Mouse (Mus musculus) bone marrow, adult 2 months (tissue): ENCODE results near the gene Spryd4. TPM values are rescaled to one million over a fixed set of nuclear protein-coding genes. Genes with fewer than 3 reads are reported as not detected.
A peak's percentile ranks its signal among the peaks of the same experiment; 100 is the strongest.

Experiments
- H3K27ac ChIP-seq: fragments of 200-500 bp; 2 replicates; pipeline ENCODE4 v1.5.1; 2012; ENCODE audit warnings: low read depth, mild to moderate bottlenecking, control low read depth, inconsistent platforms, low read length; ENCODE audit not compliant: control insufficient read depth, poor library complexity, insufficient read depth
- H3K4me1 ChIP-seq: fragments of 200-500 bp; 2 replicates; pipeline ENCODE4 v1.6.1; 2011; ENCODE audit warnings: low read length; ENCODE audit not compliant: control insufficient read depth, insufficient read depth
- H3K4me3 ChIP-seq: fragments of 200-500 bp; replicated peaks from 2 replicates; pipeline ENCODE3; 2011; ENCODE audit warnings: mild to moderate bottlenecking, low read depth, low read length, control low read depth; ENCODE audit not compliant: control insufficient read depth
- CTCF ChIP-seq: fragments of 200-500 bp; IDR thresholded peaks from 2 replicates; pipeline ENCODE4 v1.5.1; 2011; ENCODE audit warnings: low read length, control low read depth; ENCODE audit not compliant: control insufficient read depth, insufficient read depth
- POLR2A ChIP-seq: fragments of 200-500 bp; IDR thresholded peaks from 2 replicates; pipeline ENCODE4 v1.6.1; 2011; ENCODE audit warnings: low read depth, mild to moderate bottlenecking, control low read depth, low read length, borderline replicate concordance; ENCODE audit not compliant: control insufficient read depth
- WGBS: fragments of 180-500 bp; shearing (Covaris S2); methylation state at CpG from one replicate; pipeline ENCODE4 v1.1.7; 2018; 5-methylcytosine and 5-hydroxymethylcytosine counted together
- polyA plus RNA-seq: library from polyadenylated mRNA; stranded (reverse); fragments of >200 nt; gene quantifications from 2 replicates; pipeline ENCODE4 v1.2.4, GENCODE M21; 2011; ENCODE audit warnings: low replicate concordance; ENCODE audit not compliant: missing spikeins, insufficient read depth, insufficient read length

The Spryd4 gene
- polyA plus RNA-seq, 1 experiment: 5.1 TPM

DNA sequence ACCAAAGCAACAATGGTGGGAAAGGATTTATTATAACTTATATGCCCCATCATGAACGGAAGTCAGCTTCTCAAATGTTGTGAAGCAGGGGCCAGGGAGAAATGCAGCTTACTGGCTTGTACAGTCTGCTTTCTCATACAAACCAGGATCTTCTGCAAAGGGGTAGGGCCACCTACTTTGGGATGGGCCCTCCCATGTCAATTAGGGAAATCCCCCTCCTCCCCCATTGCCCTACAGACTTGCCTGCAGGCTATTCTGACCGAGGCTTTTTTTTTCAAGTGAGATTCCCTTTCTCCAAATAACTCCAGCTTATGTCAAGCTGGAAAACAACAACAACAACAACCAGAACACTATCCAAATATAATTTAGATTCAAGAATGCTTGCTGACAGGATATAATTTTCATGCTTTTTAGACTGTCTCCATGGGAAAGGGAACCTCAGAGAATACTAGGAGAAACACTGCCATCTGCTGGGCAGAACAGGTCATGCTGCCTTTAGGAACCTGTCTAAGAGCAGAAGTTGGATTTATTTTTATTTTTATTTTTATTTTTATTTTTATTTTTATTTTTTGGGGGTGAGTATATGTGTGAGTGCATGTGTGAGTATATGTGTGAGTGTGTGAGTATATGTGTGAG, 23.2 kb downstream of the Spryd4 start:
- TF ChIP-seq POLR2A: no peak
- peak; percentile 34 for TF ChIP-seq CTCF
- Histone ChIP-seq H3K4me1 (no peaks in the 10 kb centered on the region; the same call in 1 of the 2 replicates), H3K4me3 (no peak overlapping the region), H3K27ac (no peak overlapping the region)
- WGBS: 52% methylated on average over 2 of the region's 2 CpGs

DNA sequence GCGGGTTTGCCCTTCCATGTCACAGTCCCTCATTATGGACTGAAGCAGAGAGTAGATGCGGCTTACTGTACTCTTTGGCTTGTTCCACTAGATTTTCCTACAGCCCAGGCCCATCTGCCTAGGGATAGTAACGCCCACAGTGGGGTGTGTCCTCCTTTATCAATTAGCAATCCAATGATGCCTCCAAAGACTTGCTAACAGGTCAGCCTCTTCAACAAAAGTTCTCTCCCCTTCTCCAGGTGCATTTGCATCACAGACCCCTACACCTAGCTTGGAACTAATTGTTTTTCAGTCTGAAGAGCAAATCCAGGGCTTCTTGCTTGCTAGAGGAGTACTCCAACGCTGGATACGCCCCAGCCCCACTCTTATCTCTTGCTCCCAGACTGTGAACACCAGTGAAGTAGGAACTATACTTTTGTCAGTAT, 24.4 kb downstream of the Spryd4 start:
- no peak overlapping the region for H3K4me3 ChIP-seq
- 64% methylated on average over 5 of the region's 5 CpGs for WGBS

DNA sequence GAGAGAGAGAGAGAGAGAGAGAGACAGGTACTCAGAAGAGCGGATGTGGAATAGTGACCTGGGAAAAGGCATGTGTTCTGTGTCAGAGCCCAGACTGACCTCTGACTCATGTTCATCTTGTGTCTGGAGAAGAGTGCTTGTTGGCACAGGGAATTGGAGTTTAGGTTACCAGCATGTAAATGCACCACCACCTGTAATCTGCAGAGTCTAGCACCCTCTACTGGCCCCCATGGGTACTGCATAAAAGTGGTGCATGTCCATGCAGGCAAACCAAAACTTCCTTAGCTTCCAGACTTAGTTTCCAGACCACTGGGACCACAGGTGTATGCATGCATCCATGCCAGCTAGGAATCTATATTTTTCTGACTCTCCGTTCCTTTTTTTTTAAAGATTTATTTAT, 25.6 kb downstream of the Spryd4 start:
- TF ChIP-seq POLR2A (no peak), CTCF (peak; percentile 92)
- 63% methylated on average over 2 of the region's 2 CpGs for WGBS
- H3K4me1 ChIP-seq: no peaks in the 10 kb centered on the region; the same call in 1 of the 2 replicates
- no peak overlapping the region for H3K27ac ChIP-seq
- no peak overlapping the region for H3K4me3 ChIP-seq

More for the DNA sequence above, 24.4 kb downstream of the Spryd4 start:
- no peak for TF ChIP-seq POLR2A
- no peak for TF ChIP-seq CTCF
- Histone ChIP-seq H3K4me1 (no peaks in the 10 kb centered on the region; the same call in 1 of the 2 replicates), H3K27ac (no peak overlapping the region)

DNA sequence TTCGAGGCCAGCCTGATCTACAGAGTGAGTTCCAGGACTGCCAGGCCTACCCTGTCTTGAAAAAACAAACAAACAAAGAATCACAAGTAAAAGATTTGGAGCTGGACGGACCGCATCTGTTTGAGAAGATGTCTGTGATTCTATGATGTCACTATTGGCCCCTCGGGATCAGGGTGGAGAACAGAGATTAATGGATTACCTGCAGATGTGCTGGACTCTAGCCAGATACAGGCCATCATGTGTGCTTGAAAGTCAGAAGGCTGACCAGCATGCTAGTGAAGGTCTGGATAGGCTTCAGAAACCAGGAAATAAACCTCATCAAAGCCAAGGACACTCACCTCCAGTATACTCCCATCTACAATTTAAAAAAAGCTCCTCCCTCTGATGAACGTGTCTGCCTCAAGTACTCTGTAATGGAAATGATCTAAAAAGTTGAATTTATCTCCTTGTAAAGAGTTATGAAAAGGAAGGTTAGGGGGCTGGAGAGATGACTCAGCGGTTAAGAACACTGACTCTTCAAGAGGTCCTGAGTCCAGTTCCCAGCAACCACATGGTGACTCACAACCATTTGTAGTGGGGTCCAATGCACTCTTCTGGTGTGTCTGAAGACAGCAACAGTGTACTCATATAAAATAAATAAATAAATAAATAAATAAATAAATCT, 26.2 kb downstream of the Spryd4 start:
- no peak overlapping the region for H3K27ac ChIP-seq
- no peak overlapping the region for H3K4me3 ChIP-seq
- TF ChIP-seq CTCF: no peak
- no peak for TF ChIP-seq POLR2A
- H3K4me1 ChIP-seq: no peaks in the 10 kb centered on the region; the same call in 1 of the 2 replicates
- WGBS: 75% methylated on average over 6 of the region's 6 CpGs

DNA sequence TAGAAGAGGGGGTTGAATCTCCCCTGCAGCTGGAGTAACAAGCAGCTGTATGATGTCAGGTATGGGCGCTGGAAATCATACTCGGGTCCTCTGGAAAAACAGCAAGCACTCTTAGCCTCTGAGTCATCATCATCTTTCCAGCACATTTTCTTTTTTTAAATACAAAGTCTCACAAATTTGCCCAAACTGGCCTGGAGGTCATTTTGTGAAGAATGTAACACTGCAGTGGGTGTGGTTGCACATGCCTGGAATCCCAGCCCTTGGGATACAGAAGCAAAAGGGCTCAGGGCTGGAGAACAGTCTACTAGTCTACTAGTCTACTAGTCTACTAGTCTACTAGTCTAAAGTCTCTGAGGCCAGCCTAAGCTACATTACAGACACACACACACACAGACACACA, 27.3 kb downstream of the Spryd4 start:
- TF ChIP-seq CTCF: no peak
- TF ChIP-seq POLR2A: no peak
- 89% methylated on average over 2 of the region's 2 CpGs for WGBS
- peaks cover 1% of the 10 kb centered on the region for H3K4me1 ChIP-seq
- H3K27ac ChIP-seq: no peak overlapping the region
- H3K4me3 ChIP-seq: no peak overlapping the region

DNA sequence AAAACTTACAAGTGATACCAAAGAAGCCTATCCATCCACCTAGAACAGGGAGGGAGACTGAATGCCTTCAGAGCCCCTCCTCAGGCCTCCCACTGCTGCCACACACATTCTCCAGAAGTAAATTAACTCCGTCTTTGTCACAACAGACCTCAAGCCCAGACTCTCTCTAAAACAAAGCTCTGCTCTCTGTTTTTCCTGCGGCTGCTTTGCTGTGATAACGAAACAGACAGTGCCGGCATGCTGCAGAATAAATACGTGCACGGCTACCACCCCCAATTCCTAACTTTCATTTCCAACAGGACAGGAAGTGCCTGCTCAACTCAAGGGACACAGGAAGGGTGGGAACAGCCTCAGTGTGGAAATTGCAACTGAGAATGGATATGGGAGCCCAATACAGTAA, 31.6 kb downstream of the Spryd4 start, which contains the start of gene Rbms2:
Gene Rbms2, minus strand, starts transcription at position 309 of the 400 bp plus-strand sequence.
- WGBS: 25% methylated on average over 6 of the region's 6 CpGs
- TF ChIP-seq POLR2A (no peak), CTCF (no peak)
- H3K27ac ChIP-seq: no peak within 1 kb of the TSS
- peaks cover 1% of the 10 kb centered on the region; the same call in 1 of the 2 replicates for H3K4me1 ChIP-seq
- peak within 1 kb of the TSS; percentile 20 for H3K4me3 ChIP-seq

DNA sequence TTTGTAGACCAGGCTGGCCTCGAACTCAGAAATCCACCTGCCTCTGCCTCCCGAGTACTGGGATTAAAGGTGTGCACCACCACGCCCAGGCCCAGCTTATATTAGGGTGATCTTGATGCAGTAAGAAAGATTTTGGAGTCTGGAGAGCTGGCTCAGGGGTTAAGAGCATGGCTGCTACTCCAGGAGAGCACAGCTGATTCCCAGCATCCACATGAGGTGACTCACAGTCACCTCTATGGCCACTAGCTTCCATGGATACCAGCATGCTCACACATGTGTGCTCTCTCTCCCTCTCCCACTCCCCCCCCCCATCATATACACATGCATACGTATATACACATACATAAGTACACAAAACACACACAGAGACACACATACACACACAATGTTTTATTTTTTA, 34.3 kb downstream of the Spryd4 start:
- 83% methylated on average over 4 of the region's 4 CpGs for WGBS
- Histone ChIP-seq H3K27ac (no peak overlapping the region), H3K4me1 (peaks cover 1% of the 10 kb centered on the region), H3K4me3 (no peak overlapping the region)
- TF ChIP-seq CTCF: no peak

DNA sequence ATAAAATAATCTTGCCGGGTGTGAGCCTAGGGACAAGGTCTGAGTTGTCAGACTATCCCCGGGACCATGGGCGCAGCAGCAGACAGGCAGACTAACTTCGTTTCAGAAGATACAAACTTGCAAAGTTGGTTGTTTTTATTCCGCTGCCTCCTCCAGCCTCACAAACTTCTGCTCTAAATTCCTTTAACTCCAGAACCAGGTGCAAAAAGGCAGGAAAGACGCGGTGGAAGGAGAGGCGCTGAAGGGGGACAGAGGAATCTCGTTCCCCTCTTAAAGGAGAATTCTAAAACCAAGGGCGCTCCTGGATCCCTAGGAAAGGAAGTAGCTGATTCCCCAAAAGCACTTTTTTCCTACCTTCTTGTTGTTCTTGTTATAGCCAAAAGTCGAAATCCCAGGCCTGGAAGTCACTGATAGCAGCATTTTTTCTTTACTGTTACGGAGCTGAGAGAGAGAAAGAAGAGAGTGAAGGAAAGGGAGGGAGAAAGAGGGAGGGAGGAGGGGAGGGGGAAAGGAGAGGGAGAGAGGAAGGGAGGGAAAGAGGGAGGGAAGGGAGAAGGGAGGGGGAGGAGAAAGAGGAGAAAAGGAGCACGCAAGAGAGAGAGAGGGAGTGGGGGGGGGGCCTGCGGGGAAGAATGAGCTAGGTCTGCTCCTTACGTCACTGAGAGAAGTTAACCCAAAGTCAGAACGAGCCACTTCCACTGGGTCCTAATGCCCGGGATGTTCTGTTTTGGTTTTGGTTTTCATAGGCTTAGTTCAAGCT, 35.4 kb downstream of the Spryd4 start:
- Histone ChIP-seq H3K4me3 (peak overlapping the region; percentile 86), H3K27ac (no peak overlapping the region), H3K4me1 (peaks cover 1% of the 10 kb centered on the region)
- no peak for TF ChIP-seq POLR2A
- TF ChIP-seq CTCF: no peak
- under 1% methylated on average over 17 of the region's 17 CpGs for WGBS
